Mouse (Mus musculus): ENCODE measurements at regions not wholly inside any gene's neighbourhood (a gene's known extent, or its start where the extent isn't known, plus 50 kb on each side); places are given as distances from the start of the nearest gene placed in this dataset.

GRCm38 (mm10) chr3:9345885-9346284, 264.0 kb downstream of the Zfp704 start:
- Histone ChIP-seq H3K27me3 (peaks cover 33% of the 10 kb centered on the region), H3K4me2 (replicated peaks) (peak overlapping the region; percentile 97), H3K9ac (replicated peaks) (no peak overlapping the region; the same call in 1 of the 2 replicates), H3K4me1 (replicated peaks) (peaks cover 35% of the 10 kb centered on the region), H3K9me3 (no peaks in the 10 kb centered on the region), H3K36me3 (no peaks in the 10 kb centered on the region), H3K4me3 (replicated peaks) (0 out of 2 replicates have a peak overlapping the region, but pooled peaks have one; percentile 58), H3K27ac (no peak overlapping the region)
- ATAC-seq, result no peak
- WGBS, result 14% methylated on average over 9 of the region's 9 CpGs

DNA sequence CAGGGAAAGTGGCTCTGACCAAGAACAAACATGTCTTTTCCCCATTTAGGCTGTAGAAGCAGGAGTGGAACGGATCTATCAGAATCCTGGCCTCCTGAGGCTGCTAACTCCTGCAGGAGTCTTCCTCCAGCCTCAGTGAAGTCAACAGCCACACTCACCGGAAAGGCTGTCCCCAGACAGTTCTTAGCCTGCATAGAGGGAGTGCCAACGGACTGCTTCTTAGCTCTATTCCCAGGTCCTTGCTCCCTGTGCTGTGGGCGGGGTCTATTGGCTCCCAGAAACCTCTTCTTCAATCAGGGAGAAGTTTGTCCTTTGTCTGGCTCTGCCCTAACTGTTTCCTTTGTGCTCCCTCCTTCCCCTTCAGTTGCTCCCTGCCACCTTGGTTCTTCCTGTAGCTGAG, 266.3 kb downstream of the Zfp704 start:
- H3K27me3 ChIP-seq, result peaks cover 34% of the 10 kb centered on the region
- no peaks in the 10 kb centered on the region for H3K36me3 ChIP-seq
- H3K9me3 ChIP-seq, result no peaks in the 10 kb centered on the region
- H3K4me1 ChIP-seq (replicated peaks), result peaks cover 40% of the 10 kb centered on the region
- no peak overlapping the region for H3K4me3 ChIP-seq (replicated peaks)
- no peak overlapping the region for H3K4me2 ChIP-seq (replicated peaks)
- WGBS, result 2% methylated on average over 4 of the region's 4 CpGs
- no peak overlapping the region for H3K9ac ChIP-seq (replicated peaks)
- no peak for ATAC-seq
- H3K27ac ChIP-seq, result no peak overlapping the region

- H3K27ac ChIP-seq, result no peak overlapping the region
- H3K4me3 ChIP-seq (replicated peaks), result no peak overlapping the region
- no peaks in the 10 kb centered on the region for H3K9me3 ChIP-seq
- no peak overlapping the region for H3K9ac ChIP-seq (replicated peaks)
- 59% methylated on average over 3 of the region's 3 CpGs for WGBS
- no peaks in the 10 kb centered on the region for H3K36me3 ChIP-seq
- peaks cover 37% of the 10 kb centered on the region for H3K27me3 ChIP-seq
- no peak for ATAC-seq
- no peak overlapping the region for H3K4me2 ChIP-seq (replicated peaks)
- H3K4me1 ChIP-seq (replicated peaks), result peaks cover 32% of the 10 kb centered on the region
These were observed 267.7 kb downstream of the Zfp704 start for GRCm38 (mm10) chr3:9342167-9342566.

GRCm38 (mm10) chr3:9341657-9342056, 268.2 kb downstream of the Zfp704 start:
- no peak for ATAC-seq
- Histone ChIP-seq H3K27ac (no peak overlapping the region), H3K9ac (replicated peaks) (no peak overlapping the region), H3K4me2 (replicated peaks) (no peak overlapping the region), H3K36me3 (no peaks in the 10 kb centered on the region), H3K27me3 (peaks cover 37% of the 10 kb centered on the region), H3K4me3 (replicated peaks) (no peak overlapping the region), H3K9me3 (no peaks in the 10 kb centered on the region), H3K4me1 (replicated peaks) (peaks cover 28% of the 10 kb centered on the region)
- WGBS, result 41% methylated on average over 5 of the region's 5 CpGs

DNA sequence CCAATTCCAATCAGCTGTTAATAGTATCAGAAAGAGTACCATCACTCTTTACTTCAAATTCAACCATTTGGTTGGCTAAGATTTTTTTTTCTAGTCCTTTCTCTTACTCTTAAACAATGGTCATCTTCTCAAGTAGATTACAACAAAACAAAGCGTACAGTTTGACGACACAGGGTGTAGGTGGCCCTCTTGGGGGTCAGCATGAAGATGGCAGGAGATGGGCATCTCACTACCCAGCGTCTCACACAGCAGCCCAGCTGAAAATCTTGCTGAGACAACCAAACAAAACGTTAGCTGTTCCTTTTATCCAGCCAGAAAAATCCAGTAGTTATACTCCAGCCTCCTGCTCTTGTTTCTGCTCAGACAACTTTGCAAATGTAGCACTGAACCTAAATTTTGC, 268.6 kb downstream of the Zfp704 start:
- peaks cover 37% of the 10 kb centered on the region for H3K27me3 ChIP-seq
- H3K27ac ChIP-seq, result no peak overlapping the region
- H3K4me3 ChIP-seq (replicated peaks), result no peak overlapping the region; the same call in 1 of the 2 replicates
- H3K4me2 ChIP-seq (replicated peaks), result peak overlapping the region; percentile 63
- no peaks in the 10 kb centered on the region for H3K9me3 ChIP-seq
- H3K36me3 ChIP-seq, result no peaks in the 10 kb centered on the region
- no peak overlapping the region for H3K9ac ChIP-seq (replicated peaks)
- no peak for ATAC-seq
- peaks cover 24% of the 10 kb centered on the region for H3K4me1 ChIP-seq (replicated peaks)
- WGBS, result 14% methylated on average over 4 of the region's 4 CpGs

- H3K4me2 ChIP-seq (replicated peaks), result peak overlapping the region; percentile 63
- H3K4me1 ChIP-seq (replicated peaks), result peaks cover 20% of the 10 kb centered on the region
- H3K27me3 ChIP-seq, result peaks cover 36% of the 10 kb centered on the region
- H3K4me3 ChIP-seq (replicated peaks), result peak overlapping the region; percentile 39
- WGBS, result 2% methylated on average over 15 of the region's 15 CpGs
- no peaks in the 10 kb centered on the region for H3K9me3 ChIP-seq
- H3K27ac ChIP-seq, result no peak overlapping the region
- no peaks in the 10 kb centered on the region for H3K36me3 ChIP-seq
- peak; percentile 74 for ATAC-seq
- H3K9ac ChIP-seq (replicated peaks), result peak overlapping the region; percentile 49
These were observed 269.1 kb downstream of the Zfp704 start for GRCm38 (mm10) chr3:9340788-9341187.

- Histone ChIP-seq H3K27ac (no peak overlapping the region), H3K4me1 (replicated peaks) (peaks cover 20% of the 10 kb centered on the region), H3K9ac (replicated peaks) (peak overlapping the region; percentile 49; the same call in 1 of the 2 replicates), H3K4me3 (replicated peaks) (peak overlapping the region; percentile 39), H3K27me3 (peaks cover 35% of the 10 kb centered on the region), H3K36me3 (no peaks in the 10 kb centered on the region), H3K4me2 (replicated peaks) (peak overlapping the region; percentile 63), H3K9me3 (no peaks in the 10 kb centered on the region)
- WGBS, result 34% methylated on average over 4 of the region's 4 CpGs
- ATAC-seq, result 0 out of 2 replicates have a peak, but pooled peaks have one; percentile 54
These were observed 269.5 kb downstream of the Zfp704 start for GRCm38 (mm10) chr3:9340344-9340743.

- Histone ChIP-seq H3K4me3 (replicated peaks) (no peak overlapping the region), H3K27me3 (peaks cover 28% of the 10 kb centered on the region), H3K4me2 (replicated peaks) (no peak overlapping the region), H3K9ac (replicated peaks) (no peak overlapping the region), H3K9me3 (no peaks in the 10 kb centered on the region), H3K27ac (no peak overlapping the region), H3K36me3 (no peaks in the 10 kb centered on the region), H3K4me1 (replicated peaks) (peaks cover 22% of the 10 kb centered on the region)
- ATAC-seq, result no peak
- WGBS, result 65% methylated on average over 4 of the region's 4 CpGs
These were observed 270.2 kb downstream of the Zfp704 start for GRCm38 (mm10) chr3:9339669-9340068.

GRCm38 (mm10) chr3:9335580-9335979, 274.3 kb downstream of the Zfp704 start:
- Histone ChIP-seq H3K27me3 (peaks cover 22% of the 10 kb centered on the region), H3K4me1 (replicated peaks) (peaks cover 13% of the 10 kb centered on the region), H3K9ac (replicated peaks) (no peak overlapping the region), H3K4me3 (replicated peaks) (no peak overlapping the region), H3K27ac (no peak overlapping the region), H3K9me3 (no peaks in the 10 kb centered on the region), H3K4me2 (replicated peaks) (no peak overlapping the region), H3K36me3 (no peaks in the 10 kb centered on the region)
- ATAC-seq, result no peak
- WGBS, result 36% methylated on average over 4 of the region's 4 CpGs
